In the genomic region with DNA sequence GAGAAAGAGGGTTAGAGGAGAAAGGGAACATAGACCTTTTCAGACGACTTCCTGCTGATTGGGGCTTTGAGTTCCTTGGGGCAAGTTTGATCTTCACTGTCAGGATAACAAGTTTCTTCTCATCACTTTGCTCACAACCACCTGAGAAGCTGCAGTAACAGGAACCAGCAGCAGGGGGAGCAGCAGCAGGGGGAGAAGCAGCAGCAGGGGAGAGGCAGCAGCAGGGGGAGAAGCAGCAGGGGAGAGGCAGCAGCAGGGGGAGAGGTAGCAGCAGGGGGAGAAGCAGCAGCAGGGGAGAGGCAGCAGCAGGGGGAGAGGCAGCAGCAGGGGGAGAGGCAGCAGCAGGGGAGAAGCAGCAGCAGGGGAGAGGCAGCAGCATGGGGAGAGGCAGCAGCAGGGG, we compare ENCODE assay signal across 9 mouse cellular contexts. TPM values are rescaled to one million over a fixed set of nuclear protein-coding genes. Genes with fewer than 3 reads are reported as not detected.
A peak's percentile ranks its signal among the peaks of the same experiment; 100 is the strongest.
DNase-seq lines count a peak whose midpoint lies in the region; ATAC-seq and TF ChIP-seq lines count a peak whose summit lies in the region.
"Had no signal": no experiment of that assay in that cellular context is flagged by ENCODE, and none has a peak within 500 bp of the region (broad histone marks: within the 10 kb centered on the region; RNA-seq: fewer than 3 reads in every experiment).

No protein-coding gene starts in this region.

- no peak overlapping the region for H3K4me2 ChIP-seq in forebrain, embryonic 11.5 days (ENCODE audit: low read depth, low read length, severe bottlenecking)
- H3K4me2 ChIP-seq in forebrain, embryonic 12.5 days = no peak overlapping the region
- H3K4me2 ChIP-seq: hindbrain, embryonic 15.5 days had no signal

- intact Hi-C loops in left cerebral cortex, adult 2 months (cut with DNase I) = no loop called here
- intact Hi-C loops in left cerebral cortex, postnatal 36 days (cut with DNase I) = no loop called here

- no peak overlapping the region for H3K4me3 ChIP-seq in forebrain, embryonic 11.5 days (ENCODE audit: low read depth, low read length)
- no peak overlapping the region for H3K4me3 ChIP-seq in forebrain, embryonic 12.5 days (replicated peaks)
- no peak overlapping the region for H3K4me3 ChIP-seq in left cerebral cortex, adult 2 months
- H3K4me3 ChIP-seq: hindbrain, embryonic 15.5 days had no signal

- TF ChIP-seq CTCF in left cerebral cortex, adult 2 months (IDR thresholded peaks at IDR 0.05) = peak; percentile 45

- H3K27ac ChIP-seq in forebrain, embryonic 11.5 days (ENCODE audit: low read depth, low read length) = no peak overlapping the region
- H3K27ac ChIP-seq in forebrain, embryonic 12.5 days = no peak overlapping the region
- H3K27ac ChIP-seq in left cerebral cortex, adult 2 months = no peak overlapping the region
- H3K27ac ChIP-seq: hindbrain, embryonic 15.5 days had no signal

- 0 out of 2 replicates have a peak, but pooled peaks cover 2% of the 10 kb centered on the region for H3K4me1 ChIP-seq in forebrain, embryonic 11.5 days (replicated peaks; ENCODE audit: control insufficient read depth, insufficient read depth, low read length)
- peaks cover 11% of the 10 kb centered on the region for H3K4me1 ChIP-seq in forebrain, embryonic 12.5 days

- H3K27me3 ChIP-seq in forebrain, embryonic 11.5 days (ENCODE audit: control insufficient read depth, insufficient read depth, low read length) = peaks cover 18% of the 10 kb centered on the region
- peaks cover 40% of the 10 kb centered on the region for H3K27me3 ChIP-seq in forebrain, embryonic 12.5 days

- H3K36me3 ChIP-seq in forebrain, embryonic 11.5 days (ENCODE audit: control insufficient read depth, insufficient read depth, low read length) = no peaks in the 10 kb centered on the region
- no peaks in the 10 kb centered on the region for H3K36me3 ChIP-seq in forebrain, embryonic 12.5 days (replicated peaks)
- H3K36me3 ChIP-seq: hindbrain, embryonic 15.5 days had no signal

- no peaks in the 10 kb centered on the region for H3K9me3 ChIP-seq in forebrain, embryonic 11.5 days (ENCODE audit: control insufficient read depth, low read length)
- no peaks in the 10 kb centered on the region for H3K9me3 ChIP-seq in forebrain, embryonic 12.5 days
- H3K9me3 ChIP-seq: hindbrain, embryonic 15.5 days had no signal

- no peak overlapping the region for H3K9ac ChIP-seq in forebrain, embryonic 11.5 days (ENCODE audit: low read length)
- no peak overlapping the region for H3K9ac ChIP-seq in forebrain, embryonic 12.5 days
- H3K9ac ChIP-seq: hindbrain, embryonic 15.5 days had no signal

- ATAC-seq in forebrain, embryonic 11.5 days (replicated peaks; ENCODE audit: low FRiP score) = no peak
- ATAC-seq in forebrain, embryonic 12.5 days (ENCODE audit: low FRiP score) = no peak
- no peak for ATAC-seq in erythroblast, adult 5-6 weeks (replicated peaks; ENCODE audit: low FRiP score, poor library complexity, severe bottlenecking)

- DNase-seq in forebrain, embryonic 11.5 days (ENCODE audit: low spot score) = peak; percentile 72
- peak; percentile 20 to 54 for DNase-seq in left cerebral cortex, adult 2 months (ENCODE audit: extremely low spot score in 1 of 2, low spot score in 2 of 2)
- no peak for DNase-seq in left cerebral cortex, postnatal 36 days (ENCODE audit: low spot score in 2 of 2)
- DNase-seq in T-cell, adult 2 months (ENCODE audit: low spot score) = peak; percentile 39
- peak; percentile 72 for DNase-seq in kidney, postnatal 10 days
- peak; percentile 48 for DNase-seq in ovary, postnatal 36 days (ENCODE audit: low spot score)

- WGBS in forebrain, embryonic 11.5 days = 44% methylated on average over 1 of the region's 1 CpGs
- WGBS in forebrain, embryonic 12.5 days = 46% methylated on average over 1 of the region's 1 CpGs

RNA-seq across cellular contexts. Expression of gene Sgcg, which starts 19.0 kb away (rescaled TPM):
- 0.13 TPM in 1 of 2 replicates, not detected in the other for polyA plus RNA-seq in forebrain, embryonic 11.5 days (2014; fragmentation: Nextera tagmentation; extraction: Ambion mirVana)
- polyA plus RNA-seq in forebrain, embryonic 12.5 days (2016; fragmentation: Nextera tagmentation; extraction: Ambion mirVana) = 0.05 and 0.19 TPM in 2 replicates
- total RNA-seq in left cerebral cortex, adult 2 months (2021) = under 1 TPM in 1 of 2 experiments, not detected in 1; 0.14 TPM
- total RNA-seq in left cerebral cortex, postnatal 36 days (2021) = not detected
- not detected in 2 replicates for total RNA-seq in erythroblast, adult 5-6 weeks (2015; ENCODE audit: low replicate concordance)
- not detected in 2 replicates for total RNA-seq in erythroblast, adult 5-6 weeks (2017; ENCODE audit: low replicate concordance)

RNA-seq across cellular contexts. Expression of gene Arl11, which starts 32.3 kb away (rescaled TPM):
- polyA plus RNA-seq in forebrain, embryonic 11.5 days (2014; fragmentation: Nextera tagmentation; extraction: Ambion mirVana) = 0.29 TPM in 2 replicates
- polyA plus RNA-seq in forebrain, embryonic 12.5 days (2016; fragmentation: Nextera tagmentation; extraction: Ambion mirVana) = 0.13 and 0.26 TPM in 2 replicates
- under 1 TPM; 0.56 to 0.77 TPM for total RNA-seq in left cerebral cortex, adult 2 months (2021)
- total RNA-seq in left cerebral cortex, postnatal 36 days (2021) = under 1 TPM; 0.27 to 0.35 TPM
- total RNA-seq in erythroblast, adult 5-6 weeks (2015; ENCODE audit: low replicate concordance) = 5.4 and 7.3 TPM in 2 replicates
- total RNA-seq in erythroblast, adult 5-6 weeks (2017; ENCODE audit: low replicate concordance) = 2.3 and 2.9 TPM in 2 replicates

Comparison
In these comparisons a context has a peak if more than half of its experiments do, and no peak if none do; other contexts are left out.
1. DNase-seq: peak in forebrain, embryonic 11.5 days (single experiment), left cerebral cortex, adult 2 months (2 of 2), T-cell, adult 2 months (single experiment), kidney, postnatal 10 days (single experiment) and ovary, postnatal 36 days (single experiment); none in left cerebral cortex, postnatal 36 days (0 of 2).